Mouse (Mus musculus): ENCODE measurements around the gene Nol7.

Nol7 gene

GRCm38 (mm10) chr13:43428436-43428835 is 30.2 kb downstream of the Nol7 start:
- in situ Hi-C loops (cut with MseI, MboI) = no loop called here

GRCm38 (mm10) chr13:43433395-43433794 is 35.2 kb downstream of the Nol7 start:
- in situ Hi-C loops (cut with MseI, MboI) = no loop called here

GRCm38 (mm10) chr13:43440376-43440775 is 42.2 kb downstream of the Nol7 start:
- in situ Hi-C loops (cut with MseI, MboI) = no loop called here

- in situ Hi-C loops (cut with MseI, MboI) = no loop called here
Observed at GRCm38 (mm10) chr13:43442551-43442950, 44.4 kb downstream of the Nol7 start.

- in situ Hi-C loops (cut with MseI, MboI) = no loop called here
Observed at GRCm38 (mm10) chr13:43443706-43444105, 45.5 kb downstream of the Nol7 start.

- in situ Hi-C loops (cut with MseI, MboI) = no loop called here
Observed at GRCm38 (mm10) chr13:43444717-43445116, 46.5 kb downstream of the Nol7 start.

GRCm38 (mm10) chr13:43445754-43446153 is 47.6 kb downstream of the Nol7 start:
- in situ Hi-C loops (cut with MseI, MboI) = no loop called here

GRCm38 (mm10) chr13:43447721-43448120 is 49.5 kb downstream of the Nol7 start:
- in situ Hi-C loops (cut with MseI, MboI) = no loop called here

- in situ Hi-C loops (cut with MseI, MboI) = no loop called here
Observed at GRCm38 (mm10) chr13:43450686-43451085, 52.5 kb downstream of the Nol7 start.

- in situ Hi-C loops (cut with MseI, MboI) = no loop called here
Observed at GRCm38 (mm10) chr13:43452177-43452576, 54.0 kb downstream of the Nol7 start.

- in situ Hi-C loops (cut with MseI, MboI) = no loop called here
Observed at GRCm38 (mm10) chr13:43452843-43453605, 54.8 kb downstream of the Nol7 start.

GRCm38 (mm10) chr13:43454431-43454830 is 56.2 kb downstream of the Nol7 start:
- in situ Hi-C loops (cut with MseI, MboI) = no loop called here

Measured in mouse trophoblast stem cell (cell line).